Comparison of ENCODE assay signal across 8 mouse cellular contexts in the genomic region with DNA sequence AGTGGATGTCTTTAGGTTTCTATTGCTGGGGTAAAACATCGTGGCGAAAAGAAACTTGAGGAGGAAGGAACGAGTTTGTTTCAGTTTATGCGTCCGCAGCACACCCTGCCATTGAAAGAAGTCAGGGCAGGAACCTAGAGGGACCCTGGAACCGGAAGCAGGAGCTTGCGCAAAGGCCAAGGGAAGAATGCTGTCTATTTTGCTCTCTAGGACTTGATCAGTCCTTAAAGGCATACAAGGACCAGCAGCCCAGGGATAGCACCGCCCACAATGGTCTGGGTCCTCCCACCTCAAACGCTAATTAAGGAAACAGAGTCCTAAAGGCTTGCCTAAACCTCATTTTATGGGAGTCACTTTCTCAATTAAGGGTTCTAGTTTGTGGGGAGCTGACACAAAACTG. TPM values are rescaled to one million over a fixed set of nuclear protein-coding genes. Genes with fewer than 3 reads are reported as not detected.
DNase-seq lines count a peak whose midpoint lies in the region; ATAC-seq and TF ChIP-seq lines count a peak whose summit lies in the region.

No protein-coding gene starts in this region.

- ATAC-seq in kidney, postnatal 0 days (replicated peaks; ENCODE audit: low FRiP score, low read depth) = 0 out of 2 replicates have a peak, but pooled peaks have one; percentile 30

- no peak for DNase-seq in heart, embryonic 10.5 days (ENCODE audit: low spot score)
- DNase-seq in kidney, postnatal 0 days (ENCODE audit: low spot score) = peak; percentile 63
- DNase-seq in lung, postnatal 36 days = peak; percentile 81
- DNase-seq in frontal cortex, postnatal 14 days (ENCODE audit: low spot score in 2 of 2) = no peak
- DNase-seq in right cerebral cortex, postnatal 36 days (ENCODE audit: low spot score in 2 of 2) = no peak
- DNase-seq in layer of hippocampus, adult 8-10 months (ENCODE audit: low spot score in 2 of 2) = no peak
- no peak for DNase-seq in cerebellum, adult 2 months

- 60% methylated on average over 9 of the region's 9 CpGs for WGBS in heart, embryonic 10.5 days
- 30% methylated on average over 9 of the region's 9 CpGs for WGBS in kidney, postnatal 0 days
- WGBS in cerebellum, adult 2 months = 75% methylated on average over 9 of the region's 9 CpGs

- peaks cover 17% of the 10 kb centered on the region for H3K4me1 ChIP-seq in bone marrow macrophage, adult 2 months (ENCODE audit: control insufficient read depth, insufficient read depth, low read length)
- peaks cover 22% of the 10 kb centered on the region for H3K4me1 ChIP-seq in heart, embryonic 10.5 days
- peaks cover 14% of the 10 kb centered on the region; the same call in 1 of the 2 replicates for H3K4me1 ChIP-seq in kidney, postnatal 0 days (replicated peaks; ENCODE audit: insufficient read depth, low read length)
- no peaks in the 10 kb centered on the region for H3K4me1 ChIP-seq in cerebellum, adult 2 months (ENCODE audit: control insufficient read depth, insufficient read depth, low read length)

- H3K9ac ChIP-seq in kidney, postnatal 0 days (ENCODE audit: low read depth, low read length) = no peak overlapping the region

- no peaks in the 10 kb centered on the region for H3K36me3 ChIP-seq in heart, embryonic 10.5 days
- H3K36me3 ChIP-seq in kidney, postnatal 0 days (ENCODE audit: insufficient read depth, low read length) = no peaks in the 10 kb centered on the region

- H3K27ac ChIP-seq in bone marrow macrophage, adult 2 months (ENCODE audit: insufficient read depth, low read depth, low read length) = peak overlapping the region; percentile 71
- H3K27ac ChIP-seq in heart, embryonic 10.5 days = 0 out of 2 replicates have a peak overlapping the region, but pooled peaks have one; percentile 22
- H3K27ac ChIP-seq in kidney, postnatal 0 days = peak overlapping the region; percentile 64
- no peak overlapping the region for H3K27ac ChIP-seq in cerebellum, adult 2 months (ENCODE audit: insufficient read depth, low read length)

- H3K4me3 ChIP-seq in bone marrow macrophage, adult 2 months (ENCODE audit: insufficient read depth, low read length) = peak overlapping the region; percentile 93
- peak overlapping the region; percentile 66; the same call in 1 of the 2 replicates for H3K4me3 ChIP-seq in heart, embryonic 10.5 days
- H3K4me3 ChIP-seq in kidney, postnatal 0 days (replicated peaks; ENCODE audit: low read depth, low read length) = no peak overlapping the region
- no peak overlapping the region for H3K4me3 ChIP-seq in cerebellum, adult 2 months (replicated peaks; ENCODE audit: insufficient read depth, low read depth, low read length)

- TF ChIP-seq CTCF in bone marrow macrophage, adult 2 months (IDR thresholded peaks at IDR 0.05; ENCODE audit: low read depth, low read length) = no peak
- TF ChIP-seq CTCF in kidney, postnatal 0 days (IDR thresholded peaks at IDR 0.05; ENCODE audit: low read depth) = no peak
- no peak for TF ChIP-seq CTCF in cerebellum, adult 2 months (IDR thresholded peaks at IDR 0.05; ENCODE audit: borderline replicate concordance, insufficient read depth, low read depth, low read length)

- H3K4me2 ChIP-seq in kidney, postnatal 0 days (ENCODE audit: low read length) = peak overlapping the region; percentile 80

- 0 out of 2 replicates have a peak, but pooled peaks have one; percentile 25 for TF ChIP-seq POLR2A in bone marrow macrophage, adult 2 months (IDR thresholded peaks at IDR 0.05; ENCODE audit: borderline replicate concordance, low read depth, low read length)
- no peak for TF ChIP-seq POLR2A in cerebellum, adult 2 months (IDR thresholded peaks at IDR 0.05; ENCODE audit: borderline replicate concordance, insufficient read depth, low read length)

- no peaks in the 10 kb centered on the region for H3K27me3 ChIP-seq in heart, embryonic 10.5 days (ENCODE audit: insufficient read depth, poor library complexity, severe bottlenecking)
- no peaks in the 10 kb centered on the region for H3K27me3 ChIP-seq in kidney, postnatal 0 days (ENCODE audit: insufficient read depth, low read length)
- H3K27me3 ChIP-seq in cerebellum, adult 2 months (ENCODE audit: control insufficient read depth, insufficient read depth, low read length) = no peaks in the 10 kb centered on the region; the same call in 1 of the 2 replicates

- no peaks in the 10 kb centered on the region for H3K9me3 ChIP-seq in heart, embryonic 10.5 days
- no peaks in the 10 kb centered on the region for H3K9me3 ChIP-seq in kidney, postnatal 0 days (replicated peaks; ENCODE audit: low read length)

RNA-seq across cellular contexts. Expression of gene Anxa3, which starts 0.7 kb away (rescaled TPM):
- 78.3 and 85.7 TPM in 2 replicates for polyA plus RNA-seq in bone marrow macrophage, adult 2 months (2012; ENCODE audit: insufficient read depth, insufficient read length, missing spikeins)
- 57.5 and 57.7 TPM in 2 replicates for polyA plus RNA-seq in heart, embryonic 10.5 days (2016; fragmentation: Nextera tagmentation; extraction: Ambion mirVana)
- 86.7 and 103 TPM in 2 replicates for polyA plus RNA-seq in kidney, postnatal 0 days (2015; fragmentation: Nextera tagmentation; extraction: Ambion mirVana)
- 10 to 100 TPM; 12.2 to 46.9 (median 26.6) TPM for total RNA-seq in layer of hippocampus, adult 8-10 months (2022)
- polyA plus RNA-seq in cerebellum, adult 2 months (2012; rRNA removed) = 12.0 and 12.8 TPM in 2 replicates

Comparison
In these comparisons a context has a peak if more than half of its experiments do, and no peak if none do; other contexts are left out.
1. H3K4me3 ChIP-seq: peak in bone marrow macrophage, adult 2 months (single experiment) and heart, embryonic 10.5 days (single experiment); none in kidney, postnatal 0 days (single experiment) and cerebellum, adult 2 months (single experiment).
2. DNase-seq: peak in kidney, postnatal 0 days (single experiment) and lung, postnatal 36 days (single experiment); none in heart, embryonic 10.5 days (single experiment), frontal cortex, postnatal 14 days (0 of 2), right cerebral cortex, postnatal 36 days (0 of 2), layer of hippocampus, adult 8-10 months (0 of 2) and cerebellum, adult 2 months (0 of 2).